Mouse (Mus musculus) gastrocnemius, postnatal 25 days (tissue): ENCODE results near the gene Tmem150a. TPM values are rescaled to one million over a fixed set of nuclear protein-coding genes. Genes with fewer than 3 reads are reported as not detected.

ENCODE experiments used
- DNase-seq: peaks from one replicate; pipeline ENCODE4 v3.0.0; 2022
- total RNA-seq, 2 experiments: library from RNA; stranded (reverse); gene quantifications; 1 replicate in 1 of 2; 2 replicates in 1 of 2; pipeline ENCODE4 v1.2.3; 2021

The Tmem150a gene
- total RNA-seq, 2 experiments from 2014 or later: 14.8 to 17.3 TPM

DNA sequence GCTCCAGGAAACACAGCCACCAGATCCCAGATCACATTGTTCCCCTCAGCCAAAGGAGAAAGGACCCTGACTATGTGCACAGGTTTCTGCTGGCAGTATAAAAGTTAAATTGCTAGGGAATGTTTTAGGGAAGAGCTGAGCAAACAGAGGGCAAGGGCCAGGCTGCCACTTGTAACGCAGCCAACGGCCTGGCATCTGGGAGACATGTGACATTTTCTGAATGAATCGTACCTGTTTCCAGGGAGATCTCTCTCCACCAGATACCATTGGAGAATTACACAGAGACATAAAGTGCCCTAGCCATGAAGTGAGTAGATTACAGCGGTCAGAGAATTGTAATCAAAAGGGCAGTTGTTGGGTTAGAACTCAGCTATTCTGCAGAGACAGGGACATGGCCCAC, 17.9 kb downstream of the Tmem150a start:
- no peak for DNase-seq

DNA sequence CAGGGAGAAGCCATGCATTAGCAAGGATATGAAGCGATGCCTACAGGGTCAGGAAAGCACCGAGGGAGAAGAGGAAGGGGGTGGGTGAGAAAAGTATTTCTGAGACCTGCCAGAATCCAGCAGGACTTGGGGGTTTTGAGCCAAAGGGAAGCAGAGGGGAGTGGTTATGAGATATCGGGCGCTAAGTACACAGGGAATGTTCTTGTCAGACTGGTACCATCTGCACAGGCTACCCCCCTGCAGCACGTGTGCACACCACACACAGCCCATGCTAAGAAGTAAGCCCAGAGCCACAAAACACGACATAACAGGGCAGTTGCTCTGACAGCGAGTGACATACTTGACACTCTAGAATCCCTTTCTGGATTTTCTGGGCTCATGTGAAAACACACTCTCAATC, 19.0 kb downstream of the Tmem150a start:
- DNase-seq: no peak

DNA sequence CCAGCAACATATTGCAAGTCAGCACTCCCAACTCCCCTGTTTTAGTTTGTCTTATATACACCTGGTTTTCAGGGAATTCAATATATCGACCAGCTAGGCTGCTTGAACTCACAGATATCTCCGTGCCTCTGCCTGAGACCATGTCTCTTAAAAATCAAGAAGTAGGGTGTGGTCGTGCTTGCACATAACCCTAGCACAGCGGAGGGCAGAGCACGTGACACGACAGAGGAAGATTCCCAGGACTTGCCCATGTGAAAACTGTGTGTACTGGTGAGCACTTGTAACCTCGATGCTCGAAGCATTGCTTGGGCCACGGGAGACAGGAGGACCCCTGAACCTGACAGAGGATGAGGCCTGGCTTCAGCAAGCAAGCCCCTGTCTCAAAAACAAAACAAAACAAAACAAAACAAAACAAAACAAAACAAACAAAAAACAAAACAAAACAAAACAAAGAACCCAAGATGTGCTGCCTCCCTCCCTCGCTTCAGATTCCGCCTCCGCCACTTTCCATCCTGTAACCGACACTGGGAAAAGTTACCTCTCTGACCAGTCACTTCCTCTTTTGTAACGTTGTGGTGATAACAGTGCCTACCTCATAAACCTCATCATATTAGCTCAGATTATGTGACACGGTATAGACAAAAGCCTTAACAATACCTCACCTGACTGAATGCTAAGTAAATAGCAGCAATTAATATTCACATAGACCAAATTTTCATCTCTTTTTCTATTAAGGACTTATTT, 19.7 kb downstream of the Tmem150a start:
- DNase-seq: no peak

DNA sequence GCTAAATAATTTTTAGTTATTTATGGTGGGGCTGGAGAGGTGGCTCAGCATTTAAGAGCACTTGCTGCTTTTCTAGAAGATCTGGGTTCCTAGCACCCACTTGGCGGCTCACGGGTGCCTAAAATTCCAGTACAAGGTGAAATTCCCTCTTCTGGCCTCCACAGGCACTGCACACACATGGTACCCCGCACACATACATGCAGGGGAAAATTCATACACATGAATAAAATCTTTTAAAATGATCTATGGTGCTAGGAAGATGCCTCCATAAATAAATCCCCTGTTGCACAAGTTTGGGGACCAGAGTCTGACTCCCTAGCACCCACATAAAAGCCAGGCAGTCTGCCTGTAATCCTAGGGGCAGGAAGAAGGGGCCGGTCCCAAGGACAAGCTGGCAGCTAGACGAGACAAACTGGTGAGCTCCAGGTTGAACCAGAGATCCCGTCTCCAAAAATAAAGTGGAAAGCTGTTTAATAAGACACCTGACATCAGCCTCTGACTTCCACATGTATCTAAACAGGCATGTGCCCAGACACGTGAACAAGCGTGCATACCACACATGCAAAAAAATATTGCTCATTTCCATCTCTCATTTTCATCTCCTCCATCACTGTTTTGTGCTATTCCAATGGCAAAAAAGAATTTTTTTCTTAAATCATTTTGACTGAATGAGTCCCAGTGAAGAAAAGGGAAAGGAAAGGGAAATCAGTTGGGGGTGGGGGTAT, 23.4 kb downstream of the Tmem150a start:
- DNase-seq: no peak

DNA sequence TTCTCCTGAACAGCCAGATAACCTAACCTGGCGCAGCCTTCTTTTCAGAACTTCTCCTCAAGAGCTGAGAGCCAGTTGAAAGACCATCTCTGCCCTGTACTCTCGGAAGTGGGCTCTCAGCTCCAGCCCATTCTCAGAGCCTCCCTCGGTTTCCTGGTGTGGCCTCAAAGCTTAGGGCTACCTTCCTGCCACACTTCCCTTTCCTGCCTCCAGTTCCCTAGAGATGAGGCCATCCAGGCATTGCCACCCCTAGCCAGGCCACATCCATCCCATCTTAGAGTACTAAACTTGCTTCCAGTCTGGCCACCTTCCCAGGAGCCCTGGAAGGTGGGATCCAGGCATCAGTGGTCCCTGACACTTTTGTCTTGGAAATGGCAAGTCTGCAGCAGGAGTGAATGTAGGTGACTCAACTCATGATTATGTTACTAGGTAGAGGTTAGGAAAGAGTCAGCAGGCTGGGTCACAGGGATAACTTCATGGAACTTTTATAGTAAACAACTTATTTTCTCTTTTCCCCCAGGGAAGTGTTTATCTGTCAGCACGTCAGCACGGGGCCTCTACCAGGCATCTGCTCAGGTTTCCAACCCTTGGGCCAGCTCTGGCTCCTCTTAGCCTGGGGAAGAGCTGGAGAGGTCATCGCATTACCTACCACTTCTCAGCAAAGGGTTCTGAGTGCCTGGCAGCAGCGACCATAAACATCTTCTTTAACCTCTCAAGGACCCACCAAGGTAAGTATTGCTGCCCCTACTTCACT, 24.3 kb downstream of the Tmem150a start:
- peak; percentile 24 for DNase-seq

DNA sequence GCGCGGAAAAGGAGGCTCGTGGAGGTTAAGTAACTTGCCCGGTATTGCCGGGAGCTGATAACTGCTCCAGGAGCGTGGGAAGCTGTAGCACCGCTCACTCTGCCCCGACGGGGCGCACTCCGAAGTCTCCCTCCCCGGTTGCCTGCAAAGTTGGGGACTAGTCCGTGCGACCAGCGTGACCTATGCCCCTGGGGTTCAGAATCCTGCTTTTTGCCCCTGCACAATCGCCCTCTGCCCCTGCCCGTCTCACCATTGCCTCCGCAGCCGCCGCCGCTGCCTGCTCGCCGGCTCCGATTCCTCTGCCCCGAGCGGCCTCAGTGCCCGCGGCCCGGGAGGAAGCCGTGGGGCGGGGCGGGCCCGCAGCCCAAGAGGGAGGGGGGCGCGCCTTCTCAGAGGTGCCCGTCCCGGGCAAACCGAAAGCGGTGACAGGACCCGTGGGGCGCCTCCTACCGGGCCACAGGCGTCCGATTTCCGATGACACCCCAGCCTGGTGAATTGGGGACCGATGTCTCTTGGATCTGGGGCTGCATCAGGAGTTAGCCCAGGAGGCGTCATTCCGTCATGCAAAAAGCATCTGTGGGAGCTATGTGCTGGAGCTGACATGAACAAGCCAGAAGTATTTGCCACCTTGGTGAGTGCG, 25.0 kb downstream of the Tmem150a start, which contains the start of gene Vamp5:
TSS of gene Vamp5 (minus strand) at position 338 of the 640 bp plus-strand sequence.
- peak; percentile 87 for DNase-seq

DNA sequence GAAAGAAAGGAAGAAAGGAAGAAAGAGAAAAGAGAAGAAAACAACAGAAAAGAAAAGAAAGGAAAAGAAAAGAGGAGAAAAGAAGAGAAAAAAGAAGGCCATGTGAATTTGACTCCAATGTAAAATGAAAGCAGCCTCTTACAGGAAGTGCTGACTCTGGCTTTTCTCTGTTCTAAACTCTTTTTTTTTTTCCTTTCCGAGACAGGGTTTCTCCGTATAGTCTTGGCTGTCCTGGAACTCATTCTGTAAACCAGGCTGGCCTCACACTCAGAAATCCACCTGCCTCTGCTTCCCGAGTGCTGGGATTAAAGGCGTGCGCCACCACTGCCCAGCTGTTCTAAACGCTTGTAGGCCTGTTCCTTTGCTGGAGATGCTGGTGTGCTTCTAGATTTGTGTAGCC, 27.2 kb downstream of the Tmem150a start:
- DNase-seq: no peak

DNA sequence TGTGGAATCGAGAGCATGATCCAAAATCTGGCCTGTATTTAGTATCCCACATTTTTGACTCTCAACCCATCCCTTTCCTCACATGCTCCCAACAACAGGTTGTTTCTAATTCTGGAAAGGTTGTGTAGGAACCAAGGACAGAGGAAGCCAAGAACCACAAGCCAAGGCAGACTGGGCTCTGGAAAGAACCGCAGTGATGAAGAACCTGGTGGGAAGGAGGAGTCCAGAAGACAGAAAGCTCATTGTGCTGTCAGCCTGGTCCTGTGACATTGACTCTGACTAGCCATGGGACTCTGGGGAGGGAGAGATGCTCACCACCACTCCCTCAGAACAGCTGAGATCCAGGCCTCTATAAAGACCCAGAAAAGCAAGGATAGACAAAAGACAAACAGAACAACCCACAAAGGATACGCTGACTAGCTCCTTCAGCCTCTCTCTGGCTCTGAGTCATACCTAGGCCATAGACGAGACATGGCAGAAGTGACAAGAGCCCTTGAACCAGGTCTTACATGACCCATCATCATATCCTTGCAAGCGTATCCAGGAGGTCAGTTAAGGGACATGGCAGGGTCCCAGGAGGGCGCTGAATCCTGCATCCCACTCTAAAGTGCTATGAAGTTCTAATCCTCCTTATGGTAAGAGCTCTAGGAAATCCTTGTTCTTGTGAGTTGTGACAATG, 28.0 kb downstream of the Tmem150a start:
- no peak for DNase-seq

DNA sequence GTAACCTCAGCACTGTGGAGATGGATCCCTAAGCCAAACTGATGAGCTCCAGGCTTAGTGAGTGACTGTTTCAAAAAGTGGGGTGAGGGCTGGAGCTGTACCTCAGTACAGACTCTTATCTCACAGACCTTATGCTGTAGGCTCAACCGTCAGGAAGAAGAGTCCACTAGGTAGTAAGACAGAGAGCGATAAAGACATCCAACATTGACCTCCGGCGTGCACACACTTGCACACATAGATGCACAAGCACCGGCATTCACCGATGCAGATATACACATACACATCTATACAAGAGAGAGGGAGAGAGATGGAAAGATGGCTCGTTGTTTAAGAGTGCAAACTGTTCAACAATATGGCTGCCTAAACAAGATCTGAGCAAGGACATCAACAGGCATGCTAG, 28.7 kb downstream of the Tmem150a start:
- no peak for DNase-seq

DNA sequence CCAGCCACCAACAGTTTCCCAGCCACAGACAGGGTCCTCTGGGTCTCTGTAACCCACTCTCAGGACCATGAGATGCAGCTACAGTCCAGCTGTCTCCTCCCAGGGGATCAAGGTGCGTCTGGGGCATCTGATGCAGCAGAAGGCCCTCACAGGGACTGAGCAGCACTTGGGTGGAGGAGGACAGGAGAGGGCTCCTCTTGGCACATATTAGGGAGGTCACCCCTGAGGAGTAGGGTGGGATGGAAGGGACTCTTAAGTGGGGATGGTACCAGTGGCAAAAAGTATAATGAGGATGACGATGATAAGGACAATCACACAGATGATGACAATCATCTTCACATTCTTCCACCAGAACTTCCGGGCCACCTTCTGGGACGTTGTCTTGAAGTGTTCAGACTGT, 30.0 kb downstream of the Tmem150a start:
- DNase-seq: no peak

DNA sequence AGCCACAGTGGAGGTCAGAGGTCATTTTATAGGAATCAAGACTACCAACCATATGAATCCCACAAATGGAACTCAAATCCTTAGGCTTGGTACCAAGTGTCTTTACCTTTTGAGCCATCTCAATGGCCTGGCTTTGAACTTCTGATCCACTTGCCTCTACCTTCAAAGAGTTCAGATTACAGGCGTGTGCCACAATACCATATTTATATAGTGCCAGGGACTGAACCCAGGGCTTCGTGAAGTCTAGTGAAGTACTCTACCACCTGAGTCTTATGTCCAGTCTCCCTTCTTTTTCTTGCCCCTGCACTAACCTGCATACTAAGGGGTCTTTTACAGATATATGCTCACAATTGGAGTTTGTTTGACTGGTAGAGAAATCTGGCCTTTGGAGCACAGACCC, 31.3 kb downstream of the Tmem150a start:
- DNase-seq: no peak

DNA sequence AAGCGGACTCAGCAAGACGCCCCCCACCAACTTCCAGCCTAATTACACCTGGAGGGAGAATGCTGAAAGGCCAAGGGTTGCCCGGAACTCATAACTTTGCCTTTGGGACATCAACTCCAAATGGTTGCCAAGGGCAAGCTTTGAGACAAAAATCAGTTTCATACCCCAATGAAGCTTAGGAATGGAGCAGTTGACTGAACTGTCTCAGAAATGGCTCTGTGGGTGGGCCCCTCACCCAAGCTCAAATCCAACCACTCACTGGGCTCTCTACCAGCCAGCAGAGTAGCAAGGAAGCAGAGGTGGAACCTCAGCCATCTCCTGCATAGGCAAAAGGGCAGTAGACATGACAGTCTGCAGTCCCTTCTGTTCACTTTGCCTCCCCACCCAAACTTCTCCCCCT, 32.6 kb downstream of the Tmem150a start:
- DNase-seq: no peak

DNA sequence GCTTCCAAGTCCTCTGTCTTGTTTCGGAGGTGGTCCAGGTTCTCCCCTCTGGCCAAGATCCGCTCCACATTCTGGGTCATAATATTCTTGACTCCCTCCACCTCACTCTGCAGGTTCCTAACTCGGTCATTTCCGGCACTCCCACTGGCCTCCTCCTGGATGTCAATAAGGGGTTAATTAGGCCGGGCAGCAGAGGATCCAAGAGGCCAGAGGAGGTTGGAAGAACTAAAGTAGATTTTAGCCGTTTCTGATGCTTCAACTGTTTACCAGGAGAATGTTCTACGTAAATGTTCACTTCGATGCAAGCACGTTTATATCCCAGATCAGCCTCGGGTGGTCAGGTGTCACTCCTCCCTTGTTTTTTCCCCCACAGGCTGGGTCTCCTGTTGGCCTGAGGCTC, 33.0 kb downstream of the Tmem150a start:
- DNase-seq: no peak

DNA sequence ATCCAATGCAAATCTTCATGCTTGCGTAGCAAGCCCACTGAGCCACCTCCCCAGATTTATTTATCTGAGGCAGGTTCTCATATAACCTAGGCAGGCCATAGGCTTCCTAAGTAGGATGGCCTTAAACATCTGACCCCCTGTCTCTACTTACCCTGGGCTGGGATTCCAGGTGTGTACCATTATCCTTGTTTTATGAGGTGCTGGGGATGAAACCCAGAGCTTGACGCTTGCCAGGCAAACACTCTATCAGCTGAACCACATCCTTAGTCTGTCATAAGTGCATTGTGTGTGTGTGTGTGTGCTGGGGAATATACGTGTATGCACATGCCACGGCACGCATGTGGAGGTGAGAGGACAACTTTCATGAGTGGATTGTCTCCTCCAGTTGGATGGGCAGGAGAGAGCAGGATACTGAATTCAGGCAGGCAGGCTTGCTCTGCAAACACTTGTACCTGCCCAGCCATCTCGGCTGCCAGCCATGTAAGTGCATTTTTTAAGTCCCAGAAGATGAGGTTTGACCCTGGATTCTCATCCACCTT, 33.6 kb downstream of the Tmem150a start:
- no peak for DNase-seq

DNA sequence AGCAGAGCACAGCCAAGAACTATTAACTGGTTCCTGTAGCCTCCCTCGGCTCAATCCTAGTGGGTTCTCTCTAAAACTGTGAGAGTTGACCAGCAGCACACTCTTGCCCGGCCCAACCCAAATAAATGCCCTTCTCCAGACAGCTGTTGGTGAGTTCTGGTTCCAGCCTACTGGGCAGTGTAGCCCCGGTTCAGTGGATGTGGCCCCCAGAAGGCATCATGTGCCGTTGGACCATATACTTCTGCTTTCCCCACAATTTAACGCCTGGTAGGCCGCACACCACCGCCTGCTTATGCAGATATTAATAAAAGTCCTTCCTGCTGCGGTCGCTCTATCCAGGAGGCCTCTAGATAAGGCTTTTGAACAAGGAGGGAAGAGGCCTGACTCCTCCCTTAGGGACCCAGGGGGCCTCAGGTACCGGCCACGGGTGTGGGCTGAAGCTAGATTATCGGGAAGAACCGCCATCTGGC, 34.3 kb downstream of the Tmem150a start:
- DNase-seq: peak; percentile 19

DNA sequence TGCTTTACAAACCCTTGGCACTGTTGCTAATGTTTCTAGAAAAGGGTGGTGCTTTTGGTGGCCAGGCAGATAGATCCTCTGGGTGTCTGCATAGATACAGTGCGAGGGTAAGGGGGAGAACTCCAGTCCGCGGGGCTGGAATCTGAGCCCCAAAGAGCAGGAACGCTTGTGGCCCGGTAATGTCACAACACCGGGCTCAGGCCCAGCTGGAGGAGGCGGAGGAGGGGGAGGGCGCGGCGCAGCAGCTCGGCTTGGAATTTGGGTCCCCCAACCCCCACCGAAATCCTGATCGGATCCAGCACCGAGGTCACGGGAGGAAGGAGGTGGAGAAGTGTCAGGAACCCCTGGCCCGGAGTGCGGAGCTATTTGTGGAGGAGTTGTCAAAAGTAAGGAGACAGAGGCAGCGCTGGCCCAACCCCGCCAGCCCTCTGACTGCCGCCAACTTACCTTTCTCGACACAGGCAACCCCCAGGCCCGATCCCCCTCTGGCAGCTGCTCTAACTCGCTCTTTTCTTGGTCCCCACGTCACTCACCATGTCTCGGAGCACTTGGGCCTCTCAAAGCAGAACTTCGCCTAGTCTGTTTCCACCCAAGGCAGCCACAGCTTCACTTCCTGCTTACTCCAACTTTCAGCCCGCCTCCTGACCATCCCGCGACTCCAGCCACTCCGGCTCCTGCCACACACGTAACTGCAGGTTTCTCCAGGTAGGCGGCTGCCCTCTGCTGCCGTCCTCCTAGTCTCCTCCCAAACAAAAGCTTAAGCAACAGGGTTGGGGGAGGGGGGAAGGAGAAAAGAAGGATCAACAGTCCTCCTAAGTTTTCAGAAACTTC, 34.9 kb downstream of the Tmem150a start, which contains the start of gene Vamp8:
TSS of gene Vamp8 (minus strand) at position 763 of the 831 bp plus-strand sequence.
- peak; percentile 90 for DNase-seq

DNA sequence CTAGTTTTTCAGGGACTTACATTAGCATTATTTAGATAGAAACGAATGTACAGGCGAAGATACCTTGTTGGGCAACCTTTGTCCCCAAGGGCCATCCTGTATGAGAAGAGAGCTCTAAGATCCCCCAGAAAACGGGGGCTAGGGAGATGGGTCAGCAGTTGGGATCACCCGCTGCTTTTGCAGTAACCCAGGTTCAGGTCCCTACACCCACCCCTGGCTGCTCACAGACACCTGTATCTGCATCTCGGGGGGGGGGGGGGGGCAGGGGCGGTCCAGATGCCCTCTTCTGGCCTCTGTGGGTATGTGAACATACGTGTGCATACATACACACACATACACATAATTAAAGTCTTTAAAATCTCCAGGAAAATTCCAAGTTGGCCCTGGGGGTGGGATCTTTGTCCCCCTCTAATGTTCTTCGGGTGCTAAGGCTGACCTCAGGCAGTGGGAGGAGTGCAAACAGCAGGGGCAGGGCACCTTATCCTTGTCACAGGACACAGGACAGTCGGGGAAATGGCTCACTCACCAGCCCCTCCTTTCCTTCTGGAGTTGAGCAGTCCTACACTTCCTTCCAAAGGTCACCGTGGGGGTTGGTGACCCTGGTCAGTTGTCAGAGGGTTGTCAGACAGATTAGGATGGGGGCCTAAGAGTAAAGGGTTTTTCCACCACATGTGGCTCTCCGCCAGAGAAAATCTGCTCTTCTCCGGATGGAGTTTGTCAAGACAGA, 35.7 kb downstream of the Tmem150a start:
- peak; percentile 48 for DNase-seq

DNA sequence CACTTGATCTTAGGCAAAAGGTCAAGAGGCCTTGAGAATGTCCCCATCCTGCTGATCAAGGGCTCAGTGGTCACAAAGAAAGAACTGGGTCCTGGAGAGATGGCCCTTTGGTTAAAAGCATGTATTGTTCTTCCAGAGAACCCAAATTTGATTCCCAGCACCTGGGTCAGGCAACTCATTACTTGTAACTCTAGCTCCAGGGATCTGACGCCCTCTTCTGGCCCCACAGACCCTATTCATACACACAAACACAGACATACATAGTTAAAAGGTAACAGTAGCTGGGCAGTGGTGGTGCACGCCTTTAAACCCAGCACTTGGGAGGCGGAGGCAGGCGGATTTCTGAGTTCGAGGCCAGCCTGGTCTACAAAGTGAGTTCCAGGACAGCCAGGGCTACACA, 37.1 kb downstream of the Tmem150a start:
- no peak for DNase-seq

DNA sequence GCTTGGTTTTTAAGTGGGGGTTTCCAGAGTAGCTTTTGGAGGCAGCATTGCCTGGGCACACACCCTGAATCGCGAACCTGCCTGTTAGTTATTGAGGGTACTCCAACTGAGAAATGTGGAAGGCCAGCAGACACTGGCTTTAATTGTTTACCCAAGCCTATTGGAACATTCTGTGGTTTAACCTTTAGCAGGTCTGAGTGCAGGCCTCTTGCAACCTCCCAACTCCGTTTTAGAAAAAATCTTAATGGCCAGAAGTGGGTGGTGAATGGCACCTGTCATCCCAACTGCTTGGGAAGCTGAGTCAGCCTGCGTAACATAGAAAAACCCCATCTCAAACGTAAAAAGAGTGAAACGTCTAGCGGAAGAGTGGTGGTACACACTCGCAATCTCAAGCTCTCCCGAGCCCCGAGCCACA, 41.6 kb downstream of the Tmem150a start:
- no peak for DNase-seq

DNA sequence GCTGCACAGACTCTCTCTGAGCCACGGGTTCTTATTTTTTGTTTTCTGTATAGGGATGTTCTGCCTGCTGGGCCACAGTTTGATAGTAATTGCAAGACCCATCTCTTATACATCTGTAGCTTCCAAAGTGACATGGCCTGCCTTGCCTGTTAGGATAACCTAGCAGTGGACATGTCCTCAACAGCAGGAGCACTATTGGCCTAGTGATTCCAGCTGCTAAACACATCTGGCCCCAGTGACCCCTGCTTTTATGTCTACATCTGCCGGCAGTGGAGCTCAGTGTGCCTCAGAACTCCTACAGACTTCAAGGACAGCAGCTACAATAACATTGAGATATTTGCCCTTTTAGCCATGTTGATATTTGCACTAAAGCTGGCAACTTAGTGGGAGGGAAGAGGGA, 44.7 kb downstream of the Tmem150a start:
- DNase-seq: no peak
